Mouse (Mus musculus) midbrain, embryonic 16.5 days (tissue): ENCODE measurements around the gene Ubtd1. TPM values are rescaled to one million over a fixed set of nuclear protein-coding genes. Genes with fewer than 3 reads are reported as not detected.
"Not testable (repeated sequence)": the region's sequence is repeated elsewhere in the genome, so short reads cannot be mapped to it uniquely, and the experiment has no call there.

Experiments
- ATAC-seq: fragments of 200-750 bp; cut with Nextera tagmentation; 2 replicates; pipeline ENCODE4 v1.8.0; 2017; ENCODE audit warnings: moderate TSS enrichment
- H3K27ac ChIP-seq: fragments of 300-500 bp; sonication (generic); 2 replicates; pipeline ENCODE4 v1.5.1; 2014; ENCODE audit warnings: mild to moderate bottlenecking, low read length, mixed read lengths
- H3K27me3 ChIP-seq: fragments of 300-500 bp; sonication (generic); 2 replicates; pipeline ENCODE4 v1.6.1; 2014; ENCODE audit warnings: low read depth, low read length, mixed read lengths; ENCODE audit not compliant: control insufficient read depth, insufficient read depth
- H3K36me3 ChIP-seq: fragments of 300-500 bp; sonication (generic); 2 replicates; pipeline ENCODE4 v1.6.1; 2014; ENCODE audit warnings: mild to moderate bottlenecking, low read length, moderate library complexity, mixed read lengths; ENCODE audit not compliant: control insufficient read depth, insufficient read depth
- H3K4me1 ChIP-seq: fragments of 300-500 bp; sonication (generic); 2 replicates; pipeline ENCODE4 v1.6.1; 2014; ENCODE audit warnings: mild to moderate bottlenecking, low read length, mixed read lengths; ENCODE audit not compliant: control insufficient read depth, insufficient read depth
- H3K4me2 ChIP-seq: fragments of 300-500 bp; sonication (generic); 2 replicates; pipeline ENCODE4 v1.6.1; 2014; ENCODE audit warnings: mild to moderate bottlenecking, low read length, mixed read lengths
- H3K4me3 ChIP-seq: fragments of 300-500 bp; sonication (generic); 2 replicates; pipeline ENCODE4 v1.5.1; 2014; ENCODE audit warnings: low read depth, mild to moderate bottlenecking, low read length, moderate library complexity, mixed read lengths
- H3K9ac ChIP-seq: fragments of 300-500 bp; sonication (generic); 2 replicates; pipeline ENCODE4 v1.6.1; 2014; ENCODE audit warnings: low read depth, low read length, mixed read lengths
- H3K9me3 ChIP-seq: fragments of 300-500 bp; sonication (generic); replicated peaks from 2 replicates; pipeline ENCODE4 v1.6.1; 2014; ENCODE audit warnings: mild to moderate bottlenecking, low read length, mixed read lengths; ENCODE audit not compliant: control insufficient read depth, poor library complexity, severe bottlenecking
- WGBS: fragments of 180-500 bp; shearing (Covaris S2); extraction: QIAGEN DNeasy Blood & Tissue Kit; methylation state at CpG from one replicate; pipeline ENCODE4 v1.1.7; 2014; 5-methylcytosine and 5-hydroxymethylcytosine counted together
- polyA plus RNA-seq: library from polyadenylated mRNA; unstranded; fragments of >200 nt; fragmentation: Nextera tagmentation; extraction: Ambion mirVana; gene quantifications from 2 replicates; pipeline ENCODE4 v1.2.1, GENCODE M21; 2015

Gene Ubtd1
- polyA plus RNA-seq, 1 experiment from 2014 or later = 10.1 TPM

- Histone ChIP-seq H3K27me3 (no peaks in the 10 kb centered on the region), H3K9ac (no peak overlapping the region), H3K9me3 (no peaks in the 10 kb centered on the region), H3K4me2 (no peak overlapping the region), H3K4me1 (no peaks in the 10 kb centered on the region), H3K27ac (no peak overlapping the region), H3K36me3 (peaks cover 28% of the 10 kb centered on the region), H3K4me3 (no peak overlapping the region)
- WGBS = 96% methylated on average over 8 of the region's 8 CpGs
- no peak for ATAC-seq
Observed at GRCm38 (mm10) chr19:42078566-42078965, 97.0 kb downstream of the Ubtd1 start.

GRCm38 (mm10) chr19:42079006-42079405 lies 97.4 kb downstream of the Ubtd1 start:
- peaks cover 28% of the 10 kb centered on the region for H3K36me3 ChIP-seq
- H3K27ac ChIP-seq = no peak overlapping the region
- WGBS = 98% methylated on average over 12 of the region's 12 CpGs
- H3K9me3 ChIP-seq = no peaks in the 10 kb centered on the region
- no peaks in the 10 kb centered on the region for H3K27me3 ChIP-seq
- no peak overlapping the region for H3K4me3 ChIP-seq
- H3K9ac ChIP-seq = no peak overlapping the region
- H3K4me2 ChIP-seq = no peak overlapping the region
- H3K4me1 ChIP-seq = no peaks in the 10 kb centered on the region
- no peak for ATAC-seq

DNA sequence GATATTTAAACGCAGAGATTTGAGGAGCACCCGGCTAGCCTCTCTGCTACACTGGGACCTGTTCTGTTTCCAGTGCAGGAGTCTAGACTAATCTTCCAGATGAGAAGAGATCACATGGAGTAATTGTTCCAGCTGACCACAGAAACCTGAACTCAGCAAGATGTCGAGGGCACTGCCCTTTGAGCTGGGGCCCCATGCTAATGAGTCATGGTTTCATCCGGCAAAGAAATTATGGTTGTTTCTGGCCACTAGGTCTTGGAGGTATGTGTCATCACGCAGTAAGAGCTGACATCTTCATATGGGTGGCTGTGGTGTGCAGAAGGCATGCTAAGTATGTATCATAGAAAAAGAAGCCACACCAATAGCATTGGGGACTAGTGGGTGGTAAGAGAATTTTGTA lies 98.4 kb downstream of the Ubtd1 start:
- Histone ChIP-seq H3K4me3 (no peak overlapping the region), H3K36me3 (peaks cover 22% of the 10 kb centered on the region), H3K27me3 (no peaks in the 10 kb centered on the region), H3K9ac (no peak overlapping the region), H3K4me1 (0 out of 2 replicates have a peak, but pooled peaks cover under 1% of the 10 kb centered on the region), H3K9me3 (no peaks in the 10 kb centered on the region), H3K27ac (no peak overlapping the region), H3K4me2 (no peak overlapping the region)
- no peak for ATAC-seq
- WGBS = 82% methylated on average over 5 of the region's 5 CpGs

DNA sequence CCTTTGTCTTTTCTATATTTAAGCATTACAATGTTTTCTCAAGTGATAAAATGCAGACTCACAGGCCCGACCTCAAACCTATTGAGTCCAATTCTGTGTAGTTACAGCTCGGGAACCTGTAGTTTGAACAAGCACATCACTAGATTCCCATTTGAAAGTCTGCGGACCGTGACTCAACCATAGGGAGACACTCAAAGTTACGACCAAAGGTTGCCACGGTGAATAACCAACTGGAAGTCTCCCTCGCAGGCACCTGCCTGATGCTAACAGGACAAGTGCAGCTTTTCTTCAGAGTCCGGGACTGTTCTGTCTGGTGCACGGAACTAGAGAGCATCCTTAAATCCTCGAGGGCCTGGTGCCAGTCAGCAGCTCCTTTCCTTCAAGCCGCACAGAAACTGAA lies 98.9 kb downstream of the Ubtd1 start:
- no peak overlapping the region for H3K4me2 ChIP-seq
- H3K27me3 ChIP-seq = no peaks in the 10 kb centered on the region
- no peak overlapping the region for H3K27ac ChIP-seq
- 77% methylated on average over 11 of the region's 11 CpGs for WGBS
- no peak for ATAC-seq
- no peak overlapping the region for H3K4me3 ChIP-seq
- peaks cover 18% of the 10 kb centered on the region for H3K36me3 ChIP-seq
- H3K9ac ChIP-seq = no peak overlapping the region
- H3K4me1 ChIP-seq = 0 out of 2 replicates have a peak, but pooled peaks cover 2% of the 10 kb centered on the region
- H3K9me3 ChIP-seq = no peaks in the 10 kb centered on the region

- not testable (repeated sequence) for ATAC-seq, H3K27me3 ChIP-seq, H3K27ac ChIP-seq, H3K4me3 ChIP-seq, H3K9me3 ChIP-seq, H3K9ac ChIP-seq, H3K4me2 ChIP-seq, H3K4me1 ChIP-seq
- 90% methylated on average over 5 of the region's 5 CpGs for WGBS
- H3K36me3 ChIP-seq = peaks cover 10% of the 10 kb centered on the region
Observed at GRCm38 (mm10) chr19:42081613-42082012, 100.0 kb downstream of the Ubtd1 start.

Other genes starting within 250 kb of the Ubtd1 start
- 18.2 and 21.4 TPM in 2 replicates for gene Slit1, start 238.1 kb upstream of the Ubtd1 start, polyA plus RNA-seq
- gene Arhgap19, start 179.7 kb upstream of the Ubtd1 start, polyA plus RNA-seq = 4.3 TPM in 2 replicates
- gene Frat1, start 151.8 kb upstream of the Ubtd1 start, polyA plus RNA-seq = 27.3 and 28.2 TPM in 2 replicates
- 5.0 and 5.6 TPM in 2 replicates for gene Frat2, start 133.6 kb upstream of the Ubtd1 start, polyA plus RNA-seq
- gene Rrp12, start 85.6 kb upstream of the Ubtd1 start, polyA plus RNA-seq = 19.2 TPM in 2 replicates
- 509 and 565 TPM in 2 replicates for gene Pgam1, start 69.8 kb upstream of the Ubtd1 start, polyA plus RNA-seq
- gene Exosc1, start 48.3 kb upstream of the Ubtd1 start, polyA plus RNA-seq = 59.1 and 61.3 TPM in 2 replicates
- 84.2 and 90.2 TPM in 2 replicates for gene Zdhhc16, start 48.3 kb upstream of the Ubtd1 start, polyA plus RNA-seq
- gene Mms19, start 606 bp upstream of the Ubtd1 start, polyA plus RNA-seq = 27.0 and 31.9 TPM in 2 replicates
- 0.71 and 0.94 TPM in 2 replicates for gene Ankrd2, start 54.2 kb downstream of the Ubtd1 start, polyA plus RNA-seq
- 1.6 and 1.7 TPM in 2 replicates for gene Hoga1, start 63.8 kb downstream of the Ubtd1 start, polyA plus RNA-seq
- gene 4933411K16Rik, start 70.5 kb downstream of the Ubtd1 start, polyA plus RNA-seq = not detected in 2 replicates
- 160 and 163 TPM in 2 replicates for gene Morn4, start 104.6 kb downstream of the Ubtd1 start, polyA plus RNA-seq
- gene Pi4k2a, start 108.7 kb downstream of the Ubtd1 start, polyA plus RNA-seq = 27.8 and 28.5 TPM in 2 replicates
- 4.9 and 8.3 TPM in 2 replicates for gene Avpi1, start 147.3 kb downstream of the Ubtd1 start, polyA plus RNA-seq
- 1.4 and 1.8 TPM in 2 replicates for gene Marveld1, start 165.6 kb downstream of the Ubtd1 start, polyA plus RNA-seq
- gene Zfyve27, start 182.2 kb downstream of the Ubtd1 start, polyA plus RNA-seq = 64.9 and 65.7 TPM in 2 replicates
- 1.4 and 2.1 TPM in 2 replicates for gene Sfrp5, start 220.5 kb downstream of the Ubtd1 start, polyA plus RNA-seq